Mouse (Mus musculus) CH12.LX (cell line): ENCODE measurements around the gene Dock10. TPM values are rescaled to one million over a fixed set of nuclear protein-coding genes. Genes with fewer than 3 reads are reported as not detected.
A peak's percentile ranks its signal among the peaks of the same experiment; 100 is the strongest.

Experiments used
- DNase-seq: peaks from one replicate; pipeline ENCODE4 v3.0.0-alpha.2; 2013; ENCODE audit errors: extremely low read depth
- H3K27ac ChIP-seq: 2 replicates; pipeline ENCODE4 v1.5.1; 2012; ENCODE audit warnings: low read depth, mild to moderate bottlenecking, control low read depth, moderate library complexity; ENCODE audit not compliant: insufficient read depth
- H3K27me3 ChIP-seq: replicated peaks from 2 replicates; pipeline ENCODE3; 2012; ENCODE audit warnings: inconsistent platforms
- H3K36me3 ChIP-seq, 2 experiments: replicated peaks in 1 of 2; 2 replicates each; pipeline versions ENCODE3 to v1.6.1; 2012; ENCODE audit warnings: inconsistent platforms in 1 of 2, low read length in 1 of 2, mild to moderate bottlenecking in 1 of 2, mixed read lengths in 1 of 2, moderate library complexity in 1 of 2; ENCODE audit not compliant: control insufficient read depth in 1 of 2, insufficient read depth in 1 of 2
- H3K4me1 ChIP-seq, 2 experiments: 2 replicates each; pipeline ENCODE4 v1.6.1; 2012; ENCODE audit warnings: inconsistent platforms in 1 of 2, moderate library complexity in 1 of 2; ENCODE audit not compliant: insufficient read depth in 2 of 2, control insufficient read depth in 1 of 2
- H3K4me2 ChIP-seq: 2 replicates; pipeline ENCODE4 v1.6.1; 2012; ENCODE audit warnings: low read depth, mild to moderate bottlenecking, control low read depth; ENCODE audit not compliant: poor library complexity, insufficient read depth, severe bottlenecking
- H3K4me3 ChIP-seq, 3 experiments: fragments of 150-350 bp in 1 of 3; sonication (generic) in 1 of 3; replicated peaks in 1 of 3; 2 replicates each; pipeline versions ENCODE3 to v1.5.1; 2011 to 2012; ENCODE audit warnings: low read depth in 2 of 3, low read length in 2 of 3, mild to moderate bottlenecking in 2 of 3, moderate library complexity in 2 of 3, control low read depth in 1 of 3, improper control_type of control experiment in 1 of 3, inconsistent platforms in 1 of 3, mixed read lengths in 1 of 3; ENCODE audit not compliant: poor library complexity in 1 of 3
- H3K79me2 ChIP-seq: replicated peaks from 2 replicates; pipeline ENCODE4 v1.6.1; 2012; ENCODE audit warnings: mild to moderate bottlenecking, moderate library complexity; ENCODE audit not compliant: control insufficient read depth, poor library complexity, insufficient read depth, severe bottlenecking; ENCODE audit errors: extremely low read depth
- H3K9ac ChIP-seq: 2 replicates; pipeline ENCODE4 v1.6.1; 2012; ENCODE audit warnings: low read depth, mild to moderate bottlenecking, control low read depth, moderate library complexity; ENCODE audit not compliant: insufficient read depth
- H3K9me3 ChIP-seq: replicated peaks from 2 replicates; pipeline ENCODE3; 2012; ENCODE audit warnings: low read length, inconsistent platforms, mixed read lengths
- BHLHE40 ChIP-seq: IDR thresholded peaks from 2 replicates; pipeline ENCODE4 v1.6.1; 2011; ENCODE audit warnings: mild to moderate bottlenecking, low read depth, low read length, improper control_type of control experiment
- CHD1 ChIP-seq: IDR thresholded peaks from 2 replicates; pipeline ENCODE4 v1.6.1; 2012; ENCODE audit warnings: low read depth, low read length, improper control_type of control experiment, inconsistent platforms
- EP300 ChIP-seq: IDR thresholded peaks from 2 replicates; pipeline ENCODE4 v1.6.1; 2011; ENCODE audit warnings: low read length, improper control_type of control experiment
- ETS1 ChIP-seq: conservative IDR thresholded peaks from 2 replicates; pipeline ENCODE4 v1.6.1; 2012; ENCODE audit warnings: low read depth, mild to moderate bottlenecking, inconsistent platforms, low read length, improper control_type of control experiment, moderate library complexity
- IRF4 ChIP-seq: IDR thresholded peaks from 2 replicates; pipeline ENCODE4 v1.6.1; 2014; ENCODE audit warnings: low read depth, mild to moderate bottlenecking, inconsistent platforms, low read length, improper control_type of control experiment
- JUND ChIP-seq: conservative IDR thresholded peaks from 2 replicates; pipeline ENCODE4 v1.6.1; 2011; ENCODE audit warnings: low read depth, low read length, improper control_type of control experiment
- KAT2A ChIP-seq: IDR thresholded peaks from 2 replicates; pipeline ENCODE4 v1.6.1; 2012; ENCODE audit warnings: low read length, improper control_type of control experiment, inconsistent platforms; ENCODE audit not compliant: insufficient replicate concordance
- MAFK ChIP-seq: IDR thresholded peaks from 2 replicates; pipeline ENCODE4 v1.6.1; 2011; ENCODE audit warnings: low read length, improper control_type of control experiment; ENCODE audit not compliant: insufficient replicate concordance
- MAX ChIP-seq: IDR thresholded peaks from 2 replicates; pipeline ENCODE4 v1.6.1; 2011; ENCODE audit warnings: low read length, improper control_type of control experiment
- MEF2A ChIP-seq: IDR thresholded peaks from 2 replicates; pipeline ENCODE4 v1.6.1; 2014; ENCODE audit warnings: low read depth, mild to moderate bottlenecking, inconsistent platforms, low read length, improper control_type of control experiment, borderline replicate concordance
- MXI1 ChIP-seq: IDR thresholded peaks from 2 replicates; pipeline ENCODE4 v1.6.1; 2011; ENCODE audit warnings: mild to moderate bottlenecking, low read depth, low read length, improper control_type of control experiment
- MYC ChIP-seq: IDR thresholded peaks from 2 replicates; pipeline ENCODE4 v1.6.1; 2011; ENCODE audit warnings: low read depth, mild to moderate bottlenecking, improper control_type of control experiment, low read length
- POLR2A ChIP-seq: IDR thresholded peaks from 2 replicates; pipeline ENCODE4 v1.6.1; 2011; ENCODE audit warnings: low read depth, mild to moderate bottlenecking, improper control_type of control experiment, low read length
- POLR2AphosphoS2 ChIP-seq: IDR thresholded peaks from 2 replicates; pipeline ENCODE4 v1.6.1; 2011; ENCODE audit warnings: low read depth, low read length, improper control_type of control experiment
- RAD21 ChIP-seq: IDR thresholded peaks from 2 replicates; pipeline ENCODE4 v1.6.1; 2011; ENCODE audit warnings: low read depth, mild to moderate bottlenecking, low read length, improper control_type of control experiment, moderate library complexity
- SIN3A ChIP-seq: IDR thresholded peaks from 2 replicates; pipeline ENCODE4 v1.6.1; 2012; ENCODE audit warnings: low read length, improper control_type of control experiment, inconsistent platforms
- SMC3 ChIP-seq: IDR thresholded peaks from 2 replicates; pipeline ENCODE4 v1.6.1; 2011; ENCODE audit warnings: low read depth, low read length, improper control_type of control experiment
- TCF12 ChIP-seq: IDR thresholded peaks from 2 replicates; pipeline ENCODE4 v1.6.1; 2014; ENCODE audit warnings: low read depth, mild to moderate bottlenecking, inconsistent platforms, low read length, improper control_type of control experiment
- USF1 ChIP-seq: IDR thresholded peaks from 2 replicates; pipeline ENCODE4 v1.6.1; 2014; ENCODE audit warnings: low read depth, mild to moderate bottlenecking, inconsistent platforms, low read length, improper control_type of control experiment
- ZKSCAN1 ChIP-seq: IDR thresholded peaks from 2 replicates; pipeline ENCODE4 v1.6.1; 2012; ENCODE audit warnings: low read depth, inconsistent platforms, low read length, improper control_type of control experiment, borderline replicate concordance
- ZMIZ1 ChIP-seq: IDR thresholded peaks from 2 replicates; pipeline ENCODE4 v1.6.1; 2012; ENCODE audit warnings: low read depth, mild to moderate bottlenecking, inconsistent platforms, low read length, improper control_type of control experiment
- ZNF384 ChIP-seq: IDR thresholded peaks from 2 replicates; pipeline ENCODE4 v1.6.1; 2012; ENCODE audit warnings: low read depth, low read length, improper control_type of control experiment, inconsistent platforms
- dilution Hi-C: fragments of 300-500 bp; cut with MboI; formaldehyde crosslinking; loops from 2 replicates; pipeline ENCODE4 v1.14.3; 2020; ENCODE audit warnings: low sequenced_read_pairs; ENCODE audit not compliant: extremely low pct_unique_long_range_greater_than_20kb, extremely low pct_ligation_motif_present
- in situ Hi-C: fragments of 300-500 bp; cut with MboI; formaldehyde crosslinking; loops from 3 replicates; pipeline ENCODE4 v1.14.3; 2019; ENCODE audit warnings: low sequenced_read_pairs, low pct_ligation_motif_present, low pct_unique_long_range_greater_than_20kb, mixed read lengths
- polyA plus RNA-seq: library from polyadenylated mRNA; unstranded; fragments of >175 nt; gene quantifications from 2 replicates; pipeline ENCODE4 v1.2.1, GENCODE M21; 2012; ENCODE audit warnings: low read depth; ENCODE audit not compliant: insufficient read length
- total RNA-seq, 2 experiments: library from RNA; depleted of rRNA; stranded (reverse); fragments of 300-350 nt in 1 of 2; fragments of >200 nt in 1 of 2; gene quantifications; 2 replicates each; pipeline ENCODE4 v1.2.3; 2012 to 2014

Dock10 gene
- total and polyA plus RNA-seq, 3 experiments: 44.7 to 77.2 (median 62.2) TPM

GRCm38 (mm10) chr1:80665161-80665560, 93.2 kb downstream of the Dock10 start (continued):
- TF ChIP-seq MAFK (0 out of 2 replicates have a peak, but pooled peaks have one; percentile 52), EP300 (peak; percentile 85), ZMIZ1 (peak; percentile 79; the same call in 1 of the 2 replicates), POLR2A (peak; percentile 75), IRF4 (peak; percentile 78; the same call in 1 of the 2 replicates), MXI1 (peak; percentile 76), USF1 (no peak)

GRCm38 (mm10) chr1:80661506-80662402, 96.6 kb downstream of the Dock10 start:
- dilution Hi-C loops (no loop called here), in situ Hi-C loops (no loop called here)
- DNase-seq: peak; percentile 53
- Histone ChIP-seq H3K4me3 (peak overlapping the region; percentile 39 to 46 (median 40)), H3K9me3 (no peaks in the 10 kb centered on the region), H3K4me2 (peak overlapping the region; percentile 99), H3K27me3 (no peaks in the 10 kb centered on the region), H3K27ac (peak overlapping the region; percentile 79), H3K36me3 (peaks cover 6 to 22% of the 10 kb centered on the region in 2 experiments), H3K79me2 (peaks cover 65% of the 10 kb centered on the region), H3K9ac (peak overlapping the region; percentile 82), H3K4me1 (peaks cover 7 to 48% of the 10 kb centered on the region in 2 experiments)
- no peak for TF ChIP-seq POLR2A
- TF ChIP-seq SMC3: no peak
- TF ChIP-seq CHD1: peak; percentile 75; the same call in 1 of the 2 replicates
- peak; percentile 48 for TF ChIP-seq ETS1
- TF ChIP-seq KAT2A: no peak
- peak; percentile 67; the same call in 1 of the 2 replicates for TF ChIP-seq MYC
- peak; percentile 92 for TF ChIP-seq BHLHE40
- no peak for TF ChIP-seq MAX
- TF ChIP-seq MEF2A: peak; percentile 52; the same call in 1 of the 2 replicates
- TF ChIP-seq IRF4: peak; percentile 68; the same call in 1 of the 2 replicates
- TF ChIP-seq POLR2AphosphoS2: no peak
- TF ChIP-seq ZKSCAN1: no peak
- no peak; the same call in 1 of the 2 replicates for TF ChIP-seq JUND
- TF ChIP-seq TCF12: 0 out of 2 replicates have a peak, but pooled peaks have one; percentile 22
- TF ChIP-seq ZNF384: 0 out of 2 replicates have a peak, but pooled peaks have one; percentile 19
- TF ChIP-seq SIN3A: peak; percentile 69
- TF ChIP-seq RAD21: no peak
- peak; percentile 56 for TF ChIP-seq EP300
